Mouse (Mus musculus) kidney, adult 2 months (tissue): Measurements from ENCODE around the gene H2-Aa.

Experiments
- CTCF ChIP-seq: fragments of 200-500 bp; conservative IDR thresholded peaks from 2 replicates; pipeline ENCODE4 v1.5.1; 2011; ENCODE audit warnings: low read depth, mild to moderate bottlenecking, control low read depth, low read length, moderate library complexity, mixed read lengths; ENCODE audit not compliant: insufficient read depth, insufficient read length
- POLR2A ChIP-seq: fragments of 200-500 bp; IDR thresholded peaks from one replicate; pipeline ENCODE4 v1.6.1; 2011; ENCODE audit warnings: low read depth, low read length, control low read depth

- no peak for TF ChIP-seq CTCF
- no peak for TF ChIP-seq POLR2A
These were observed 48.9 kb downstream of the H2-Aa start, which contains the start of gene H2-Ob for GRCm38 (mm10) chr17:34238706-34239105.
